Mouse (Mus musculus): ENCODE data around the gene Pard3. TPM values are rescaled to one million over a fixed set of nuclear protein-coding genes. Genes with fewer than 3 reads are reported as not detected.

Pard3 gene
- total RNA-seq, 1 experiment from 2014 or later = 0.93 TPM

DNA sequence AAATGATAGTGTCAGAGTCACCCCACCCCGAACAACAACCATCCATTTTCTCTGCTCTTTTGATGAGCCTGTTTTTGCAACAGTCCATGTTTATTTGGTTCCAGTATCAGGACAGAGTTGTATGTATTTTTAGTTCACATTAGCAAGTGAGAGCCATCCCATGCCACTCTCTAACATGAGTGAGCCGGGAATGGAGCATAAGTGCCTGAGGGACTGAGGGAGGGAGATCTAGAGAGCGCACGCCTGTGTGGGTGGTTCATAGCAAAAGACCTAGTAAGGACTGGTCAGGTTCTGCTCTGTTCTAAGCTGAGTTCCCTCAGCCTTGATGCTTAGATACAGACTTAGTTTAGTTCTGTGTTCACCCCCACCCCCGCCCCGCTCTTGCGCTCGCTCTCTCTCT, 521.9 kb downstream of the Pard3 start:
- no peak for ATAC-seq (ENCODE audit: extremely low read depth, insufficient number of reproducible peaks, low FRiP score, poor library complexity, severe bottlenecking)

GRCm38 (mm10) chr8:127586681-127587080, 523.0 kb downstream of the Pard3 start:
- ATAC-seq (ENCODE audit: extremely low read depth, insufficient number of reproducible peaks, low FRiP score, poor library complexity, severe bottlenecking) = no peak

- ATAC-seq (ENCODE audit: extremely low read depth, insufficient number of reproducible peaks, low FRiP score, poor library complexity, severe bottlenecking) = no peak
These were observed 524.6 kb downstream of the Pard3 start for GRCm38 (mm10) chr8:127588313-127588712.

DNA sequence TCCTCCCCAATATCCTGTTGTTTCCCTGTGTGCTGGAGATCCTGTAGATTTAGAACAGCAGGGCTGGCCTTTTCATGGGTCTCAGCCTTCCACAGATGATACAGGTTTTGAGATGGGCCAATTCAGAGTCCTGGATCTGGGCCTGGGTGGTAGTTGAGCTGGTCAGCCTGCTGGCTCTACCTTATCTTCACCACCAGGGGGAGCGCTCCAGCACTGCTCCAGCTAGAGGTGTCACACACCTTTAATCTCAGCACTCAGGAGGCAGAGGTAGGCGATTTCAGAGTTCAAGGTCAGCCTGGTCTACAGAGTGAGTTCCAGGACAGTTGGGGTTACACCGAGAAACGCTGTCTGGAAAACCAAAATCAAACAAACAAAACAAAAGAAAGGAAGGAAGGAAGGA, 525.6 kb downstream of the Pard3 start:
- peak; percentile 33; the same call in 1 of the 2 replicates for ATAC-seq (ENCODE audit: extremely low read depth, insufficient number of reproducible peaks, low FRiP score, poor library complexity, severe bottlenecking)

- ATAC-seq (ENCODE audit: extremely low read depth, insufficient number of reproducible peaks, low FRiP score, poor library complexity, severe bottlenecking) = no peak
These were observed 527.0 kb downstream of the Pard3 start for GRCm38 (mm10) chr8:127590674-127591186.

GRCm38 (mm10) chr8:127592648-127593574, 529.2 kb downstream of the Pard3 start:
- ATAC-seq (ENCODE audit: extremely low read depth, insufficient number of reproducible peaks, low FRiP score, poor library complexity, severe bottlenecking) = no peak

DNA sequence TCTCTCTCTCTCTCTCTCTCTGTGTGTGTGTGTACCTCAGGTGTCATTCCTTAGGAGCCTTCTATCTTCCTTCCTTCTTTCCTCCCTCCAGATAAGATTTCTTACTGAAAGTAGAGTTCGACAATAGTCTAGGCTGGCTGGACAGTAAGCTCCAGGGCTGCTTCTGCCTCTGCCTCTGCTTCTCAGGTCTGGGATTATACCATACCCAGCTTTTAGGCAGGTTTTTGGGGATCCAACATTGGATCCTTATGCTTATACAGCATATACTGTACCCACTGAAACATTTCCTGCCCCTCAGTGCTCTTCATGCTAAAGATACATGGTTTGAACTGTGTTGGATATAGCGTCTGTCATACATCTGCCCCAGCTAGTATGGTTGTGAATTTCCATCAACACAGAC, 536.9 kb downstream of the Pard3 start:
- no peak for ATAC-seq (ENCODE audit: extremely low read depth, insufficient number of reproducible peaks, low FRiP score, poor library complexity, severe bottlenecking)

GRCm38 (mm10) chr8:127603062-127603461, 539.4 kb downstream of the Pard3 start:
- no peak for ATAC-seq (ENCODE audit: extremely low read depth, insufficient number of reproducible peaks, low FRiP score, poor library complexity, severe bottlenecking)

DNA sequence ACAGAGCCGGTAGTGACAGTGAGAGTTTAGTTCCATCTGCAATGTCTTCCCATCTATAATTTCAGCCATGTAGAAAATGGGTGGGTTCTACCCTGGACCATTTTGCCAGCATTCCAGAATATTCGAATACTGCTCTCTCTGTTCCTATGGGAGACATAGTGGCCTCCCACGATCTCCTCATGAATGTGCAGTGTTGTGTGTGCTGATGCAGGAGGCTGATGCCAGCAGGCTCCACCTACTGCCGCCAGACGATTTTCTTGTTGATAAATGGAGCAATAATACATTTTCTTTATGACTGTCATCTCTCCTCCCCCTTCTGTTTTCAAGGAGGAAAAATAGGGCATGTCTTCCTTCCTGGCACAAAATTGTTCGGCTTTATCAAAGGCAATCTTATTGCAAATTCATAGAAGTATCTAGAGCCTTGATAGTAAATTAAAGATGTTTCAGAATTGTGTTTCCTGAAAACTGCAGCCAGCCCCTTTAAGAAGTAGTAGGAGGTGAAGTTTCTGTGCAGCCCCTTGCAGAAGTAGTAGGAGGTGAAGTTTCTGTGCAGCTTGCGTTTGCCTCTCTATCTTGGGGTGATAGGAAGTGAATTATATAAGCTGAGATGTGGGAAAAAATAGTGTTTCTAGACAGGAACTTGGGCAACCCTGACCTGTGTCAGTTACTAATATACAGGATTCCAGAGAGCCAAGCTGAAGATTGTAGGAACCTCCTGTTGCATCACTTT, 545.0 kb downstream of the Pard3 start:
- ATAC-seq (ENCODE audit: extremely low read depth, insufficient number of reproducible peaks, low FRiP score, poor library complexity, severe bottlenecking) = no peak

GRCm38 (mm10) chr8:127609316-127609715, 545.6 kb downstream of the Pard3 start:
- ATAC-seq (ENCODE audit: extremely low read depth, insufficient number of reproducible peaks, low FRiP score, poor library complexity, severe bottlenecking) = no peak

GRCm38 (mm10) chr8:127614206-127614605, 550.5 kb downstream of the Pard3 start:
- no peak for ATAC-seq (ENCODE audit: extremely low read depth, insufficient number of reproducible peaks, low FRiP score, poor library complexity, severe bottlenecking)

- ATAC-seq (ENCODE audit: extremely low read depth, insufficient number of reproducible peaks, low FRiP score, poor library complexity, severe bottlenecking) = no peak
These were observed 553.0 kb downstream of the Pard3 start for GRCm38 (mm10) chr8:127616681-127617080.

GRCm38 (mm10) chr8:127622137-127622536, 558.4 kb downstream of the Pard3 start:
- ATAC-seq (ENCODE audit: extremely low read depth, insufficient number of reproducible peaks, low FRiP score, poor library complexity, severe bottlenecking) = no peak

DNA sequence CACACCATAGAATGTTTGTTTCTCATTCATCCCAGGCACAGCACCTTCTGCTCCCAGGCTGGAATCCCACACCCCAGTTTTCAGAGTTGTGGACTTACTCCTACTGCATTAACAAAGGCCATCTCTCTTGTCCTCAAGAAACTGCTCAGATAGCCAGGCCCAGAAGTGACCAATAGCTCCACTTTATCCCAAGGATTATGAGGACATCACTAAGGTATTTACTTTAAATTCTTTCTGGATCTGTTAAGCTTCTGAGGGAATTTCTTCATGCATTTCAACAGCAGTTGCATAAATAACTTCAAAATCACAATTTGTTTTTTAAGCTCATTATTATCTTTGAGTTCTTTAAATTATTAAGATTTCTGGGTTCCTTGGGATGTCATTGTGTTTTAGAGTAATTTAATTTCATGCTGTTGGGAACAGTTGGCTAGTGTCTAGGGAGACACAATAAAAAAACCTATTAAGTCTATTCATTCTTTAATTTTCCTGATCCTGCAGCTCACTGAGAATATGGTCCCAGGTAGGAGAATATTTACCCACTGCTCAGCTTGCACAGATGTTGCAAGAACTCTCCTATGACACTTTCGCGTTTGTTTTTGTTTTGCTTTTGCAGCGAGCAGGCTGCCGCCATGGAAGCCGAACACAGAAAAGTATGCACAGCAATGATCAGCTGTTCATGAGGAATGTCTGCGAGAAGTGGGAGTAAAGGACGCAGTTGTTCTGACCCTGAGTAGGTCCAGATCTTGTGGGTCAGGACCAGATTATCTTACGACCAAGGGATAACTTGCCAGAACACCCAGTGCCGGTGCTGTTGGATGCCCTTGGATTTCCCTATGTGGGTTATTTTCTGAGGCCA, 574.8 kb downstream of the Pard3 start:
- no peak for ATAC-seq (ENCODE audit: extremely low read depth, insufficient number of reproducible peaks, low FRiP score, poor library complexity, severe bottlenecking)

- ATAC-seq (ENCODE audit: extremely low read depth, insufficient number of reproducible peaks, low FRiP score, poor library complexity, severe bottlenecking) = no peak
These were observed 575.4 kb downstream of the Pard3 start for GRCm38 (mm10) chr8:127639088-127639453.

DNA sequence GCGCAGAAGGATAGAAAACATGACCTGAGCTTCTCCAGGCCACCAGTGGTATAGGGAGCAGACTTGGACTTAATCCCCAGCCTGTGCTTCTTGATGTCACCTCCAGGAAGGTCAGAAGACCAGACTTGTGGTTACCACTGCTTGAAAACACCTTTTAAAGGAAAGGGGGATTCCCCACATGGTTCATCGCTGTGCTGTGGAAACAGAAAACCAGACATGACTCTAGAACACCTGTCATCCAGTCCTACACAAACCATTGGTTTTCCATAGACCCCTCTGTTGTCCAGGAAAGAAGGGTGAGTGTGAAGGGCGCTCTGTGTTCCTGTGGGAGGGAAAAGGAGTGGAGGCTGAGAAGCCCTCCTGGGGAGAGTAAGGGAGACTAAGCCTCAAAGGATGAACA, 591.9 kb downstream of the Pard3 start:
- no peak for ATAC-seq (ENCODE audit: extremely low read depth, insufficient number of reproducible peaks, low FRiP score, poor library complexity, severe bottlenecking)

Data from neutrophil, adult 5-6 weeks (primary cell).